Mouse (Mus musculus) common myeloid progenitor, adult 5-6 weeks (primary cell): ENCODE data around the gene Metap1d. TPM values are rescaled to one million over a fixed set of nuclear protein-coding genes. Genes with fewer than 3 reads are reported as not detected.

Experiments
- ATAC-seq: replicated peaks from 2 replicates; pipeline ENCODE4 v1.8.0; 2016; ENCODE audit warnings: low read depth, mild to moderate bottlenecking, moderate TSS enrichment, inconsistent platforms; ENCODE audit not compliant: poor library complexity, severe bottlenecking
- total RNA-seq: library from RNA; stranded (forward); fragments of 200-1000, 187-1606 nt; gene quantifications from 2 replicates; pipeline ENCODE4 v1.2.3, GENCODE M21; 2017

Metap1d gene
- total RNA-seq, 1 experiment from 2014 or later = 40.4 TPM

- no peak for ATAC-seq
Measured at GRCm38 (mm10) chr2:71523431-71523830, 70.4 kb downstream of the Metap1d start.

- no peak for ATAC-seq
Measured at GRCm38 (mm10) chr2:71524763-71525162, 71.7 kb downstream of the Metap1d start.

DNA sequence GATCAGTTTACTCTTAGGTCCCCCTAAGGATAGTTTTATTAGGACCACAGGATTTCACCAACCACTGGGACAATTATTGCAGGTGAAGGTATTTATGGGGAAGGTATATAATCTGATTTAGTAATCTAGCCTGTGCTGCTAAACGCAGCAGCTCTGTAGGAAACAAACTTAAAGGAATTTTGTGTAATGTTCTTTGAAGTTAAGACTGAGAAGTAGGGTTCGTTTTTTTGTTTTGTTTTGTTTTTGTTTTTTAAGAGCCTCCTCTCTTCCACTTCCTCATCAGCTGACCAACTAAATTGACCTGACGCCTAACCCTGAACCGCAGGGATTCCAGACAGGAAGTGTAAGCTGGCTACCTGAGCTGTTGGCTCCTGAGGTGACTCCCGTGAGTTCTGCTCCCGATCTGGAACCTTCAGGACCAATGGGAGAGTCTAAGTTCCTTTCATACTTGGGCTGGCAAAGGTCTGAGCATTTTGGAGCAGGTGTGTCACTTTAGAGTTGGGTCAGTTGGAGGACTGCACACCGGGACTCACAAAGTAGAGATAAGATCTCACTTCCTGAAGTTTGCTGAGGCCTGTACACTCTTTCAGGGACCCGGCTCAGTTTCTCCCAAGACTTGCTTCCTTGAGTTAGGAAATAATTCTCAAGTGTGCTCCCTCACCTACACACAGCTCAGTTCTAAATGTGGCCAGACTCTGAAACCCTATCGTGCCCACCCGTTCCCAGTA is 73.7 kb downstream of the Metap1d start:
- no peak for ATAC-seq

GRCm38 (mm10) chr2:71527323-71528013 is 74.4 kb downstream of the Metap1d start:
- no peak for ATAC-seq

- no peak for ATAC-seq
Measured at GRCm38 (mm10) chr2:71528014-71528713, 75.1 kb downstream of the Metap1d start, which contains the start of gene Dlx1. Gene Dlx1 (plus strand): TSS chr2:71528113.

DNA sequence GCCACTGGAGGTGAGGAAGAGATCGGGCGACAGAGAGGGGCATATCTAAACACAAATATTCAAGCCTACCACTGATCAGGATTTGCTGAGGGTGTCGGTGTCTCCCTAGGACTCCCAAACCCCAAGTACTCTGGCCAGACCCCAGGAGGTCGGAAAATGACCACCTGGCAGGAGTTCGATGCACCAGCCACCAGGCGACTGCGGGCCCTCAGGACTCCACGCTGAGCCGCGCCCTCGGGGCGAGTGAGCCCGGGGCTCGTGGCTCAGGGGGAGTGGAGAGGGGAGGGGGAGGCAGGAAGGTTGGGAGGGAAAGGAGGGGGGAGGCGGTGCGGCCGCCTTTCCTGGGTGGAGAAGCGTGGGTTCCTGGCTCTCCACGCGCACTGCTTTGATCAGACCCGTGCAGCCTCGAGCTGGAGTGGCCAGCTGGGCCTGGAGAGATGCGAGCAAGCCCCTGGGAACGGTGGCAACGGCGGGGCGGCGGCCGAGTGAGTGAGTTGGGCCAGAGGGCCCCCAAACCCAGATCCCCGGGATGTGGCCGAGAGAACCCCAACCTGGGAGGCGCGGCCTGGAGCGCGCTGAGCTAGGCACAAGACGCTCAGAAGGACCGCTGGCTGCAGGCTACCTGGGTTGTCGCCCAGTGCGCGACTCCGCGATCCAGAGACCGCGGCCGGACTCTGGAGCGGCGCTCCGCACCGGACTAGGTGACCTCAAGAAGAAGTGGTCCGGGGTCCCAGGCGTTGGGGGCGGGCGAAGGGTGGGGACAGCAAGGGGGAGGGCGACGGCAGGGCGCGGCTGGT is 75.8 kb downstream of the Metap1d start:
- no peak for ATAC-seq

DNA sequence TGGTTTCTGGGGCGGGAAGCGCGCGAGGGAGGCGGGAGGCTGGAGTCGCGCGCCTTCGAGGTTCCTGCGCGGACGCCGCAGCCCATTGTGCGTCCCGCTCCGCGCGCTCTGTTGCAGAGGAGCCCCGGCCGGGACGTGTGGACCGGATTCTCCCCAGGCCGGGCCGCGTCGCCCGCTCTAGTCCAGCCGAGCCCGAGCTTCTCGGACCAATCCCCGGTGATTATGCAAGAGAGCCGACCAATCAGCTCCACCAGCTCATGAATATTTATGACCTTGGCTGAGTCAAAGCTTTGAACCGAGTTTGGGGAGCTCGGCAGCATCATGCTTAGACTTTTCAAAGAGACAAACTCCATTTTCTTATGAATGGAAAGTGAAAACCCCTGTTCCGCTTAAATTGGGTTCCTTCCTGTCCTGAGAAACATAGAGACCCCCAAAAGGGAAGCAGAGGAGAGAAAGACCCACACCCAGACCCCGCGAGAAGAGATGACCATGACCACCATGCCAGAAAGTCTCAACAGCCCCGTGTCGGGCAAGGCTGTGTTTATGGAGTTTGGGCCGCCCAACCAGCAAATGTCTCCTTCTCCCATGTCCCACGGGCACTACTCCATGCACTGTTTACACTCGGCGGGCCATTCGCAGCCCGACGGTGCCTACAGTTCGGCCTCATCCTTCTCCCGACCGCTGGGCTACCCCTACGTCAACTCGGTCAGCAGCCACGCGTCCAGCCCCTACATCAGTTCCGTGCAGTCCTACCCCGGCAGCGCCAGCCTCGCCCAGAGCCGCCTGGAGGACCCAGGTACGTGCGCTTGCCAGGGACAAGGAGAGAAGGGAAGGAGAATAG is 76.7 kb downstream of the Metap1d start:
- ATAC-seq = peak; percentile 73

- ATAC-seq = no peak
Measured at GRCm38 (mm10) chr2:71530391-71531123, 77.5 kb downstream of the Metap1d start.

DNA sequence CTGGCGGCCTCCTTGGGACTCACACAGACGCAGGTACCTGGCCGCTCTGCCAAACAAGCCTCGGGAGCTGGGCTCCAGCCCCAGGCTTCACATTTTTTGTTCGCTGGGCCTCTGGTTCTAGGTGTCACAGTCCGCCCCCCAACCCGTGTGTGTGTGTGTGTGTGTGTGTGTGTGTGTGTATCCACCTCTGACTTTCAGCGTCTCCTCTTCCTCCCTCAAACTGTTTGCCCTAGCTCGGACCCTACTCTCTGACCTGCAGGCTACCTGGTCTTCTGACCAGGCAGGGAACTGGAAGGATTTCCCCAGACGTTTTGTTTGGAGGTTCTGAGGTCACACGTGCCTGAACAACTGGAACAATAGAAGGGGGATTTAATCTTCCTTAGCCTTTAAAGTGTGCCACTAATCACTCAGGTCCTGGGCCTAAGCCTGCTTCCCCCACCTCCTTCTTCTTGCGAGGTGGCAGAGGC is 78.1 kb downstream of the Metap1d start:
- no peak for ATAC-seq

DNA sequence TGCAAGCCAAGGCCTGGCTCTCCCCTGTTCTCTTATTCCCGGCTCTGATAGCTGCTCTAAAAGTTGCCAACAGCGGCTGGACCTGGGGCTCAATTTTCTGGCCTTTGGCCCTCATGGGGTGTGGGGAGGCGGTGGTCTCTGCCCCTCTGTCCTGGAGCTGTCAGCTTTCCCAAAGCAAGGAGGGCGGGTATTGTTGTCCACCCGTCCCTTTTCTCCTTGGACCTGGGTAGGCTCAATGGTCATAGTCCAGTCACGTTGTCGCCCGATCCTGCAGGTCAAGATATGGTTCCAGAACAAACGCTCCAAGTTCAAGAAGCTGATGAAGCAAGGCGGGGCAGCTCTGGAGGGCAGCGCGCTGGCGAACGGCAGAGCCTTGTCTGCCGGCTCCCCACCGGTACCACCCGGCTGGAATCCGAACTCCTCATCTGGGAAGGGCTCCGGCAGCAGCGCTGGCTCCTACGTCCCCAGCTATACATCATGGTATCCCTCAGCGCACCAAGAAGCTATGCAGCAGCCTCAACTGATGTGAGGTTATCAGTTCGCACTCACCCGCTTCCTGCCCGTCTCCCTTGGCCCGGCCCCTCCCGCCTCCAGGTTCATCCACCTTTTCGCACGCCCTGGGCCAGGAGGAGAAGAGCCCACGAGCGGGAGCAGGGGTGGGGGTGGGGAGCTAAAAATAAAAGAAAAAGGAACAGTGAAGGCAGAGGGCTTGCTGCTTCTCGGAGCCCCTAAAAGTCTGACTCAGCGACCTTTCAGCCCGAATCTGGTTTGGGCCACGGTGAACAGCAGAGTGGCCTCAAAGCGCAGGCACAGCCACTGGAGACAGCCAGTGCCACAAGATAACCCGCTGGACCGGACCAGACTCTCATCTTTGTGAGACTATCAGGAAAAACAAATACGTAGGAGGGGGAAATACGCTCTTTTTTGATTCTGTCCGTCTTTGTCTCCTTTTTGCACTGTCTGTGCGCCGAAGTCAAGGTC is 79.2 kb downstream of the Metap1d start:
- ATAC-seq = no peak

DNA sequence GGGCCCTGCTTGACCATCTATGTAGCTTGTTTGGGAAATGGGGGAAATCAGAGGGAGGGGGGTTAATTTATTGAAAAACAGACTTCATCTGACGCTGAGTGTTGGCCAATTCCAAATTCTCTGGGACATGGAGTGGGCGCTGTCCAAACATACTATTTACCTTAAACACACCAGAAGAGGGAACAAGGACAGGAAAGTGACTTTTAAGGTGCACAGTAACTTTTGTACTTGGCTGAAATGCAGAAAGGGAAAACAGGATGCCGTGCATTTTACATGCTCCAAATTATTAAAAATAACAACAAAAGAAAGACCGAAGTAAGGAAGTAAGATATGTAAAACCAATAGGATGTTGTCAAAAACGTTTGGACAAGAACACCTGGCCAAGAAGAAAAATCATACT is 80.0 kb downstream of the Metap1d start:
- ATAC-seq = no peak

DNA sequence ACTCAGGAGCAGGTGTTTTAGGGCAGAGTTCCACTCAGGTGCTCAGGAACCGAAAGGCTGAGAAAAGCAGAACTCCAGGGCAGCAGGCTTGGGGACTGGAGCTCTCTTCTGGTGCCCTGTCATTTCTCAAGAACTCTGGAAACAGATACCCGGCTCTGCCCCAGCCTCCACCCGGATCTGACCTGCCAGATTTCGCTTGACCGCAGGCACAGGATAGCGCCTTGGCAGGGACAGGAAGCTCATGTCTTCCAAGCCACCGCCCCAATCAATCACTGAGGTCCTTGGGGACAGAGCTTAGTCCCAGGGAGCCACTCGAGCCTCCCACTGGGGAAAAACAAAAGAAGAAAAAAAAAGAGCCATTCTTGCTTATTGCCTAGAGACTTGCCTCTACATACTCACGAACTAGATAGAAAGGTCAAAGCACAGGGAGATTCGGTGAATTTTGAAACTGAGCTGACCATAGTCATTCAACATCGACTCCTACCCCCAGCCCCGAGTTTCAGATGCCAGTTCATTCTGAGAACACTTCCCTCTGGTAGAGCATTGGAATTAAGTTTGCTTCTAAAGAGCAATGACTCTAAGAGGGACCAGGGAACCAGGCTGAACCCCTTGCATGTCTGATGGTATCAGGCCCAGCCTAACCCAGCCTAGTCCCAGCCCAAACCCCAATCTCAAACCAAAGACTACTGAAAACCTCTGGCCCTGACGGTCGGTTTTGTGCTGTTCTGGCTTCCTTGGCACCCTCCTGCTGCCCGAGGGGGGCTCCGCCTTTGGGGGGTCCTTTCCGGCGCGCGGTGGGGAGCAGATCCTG is 81.4 kb downstream of the Metap1d start:
- ATAC-seq = peak; percentile 26; the same call in 1 of the 2 replicates

DNA sequence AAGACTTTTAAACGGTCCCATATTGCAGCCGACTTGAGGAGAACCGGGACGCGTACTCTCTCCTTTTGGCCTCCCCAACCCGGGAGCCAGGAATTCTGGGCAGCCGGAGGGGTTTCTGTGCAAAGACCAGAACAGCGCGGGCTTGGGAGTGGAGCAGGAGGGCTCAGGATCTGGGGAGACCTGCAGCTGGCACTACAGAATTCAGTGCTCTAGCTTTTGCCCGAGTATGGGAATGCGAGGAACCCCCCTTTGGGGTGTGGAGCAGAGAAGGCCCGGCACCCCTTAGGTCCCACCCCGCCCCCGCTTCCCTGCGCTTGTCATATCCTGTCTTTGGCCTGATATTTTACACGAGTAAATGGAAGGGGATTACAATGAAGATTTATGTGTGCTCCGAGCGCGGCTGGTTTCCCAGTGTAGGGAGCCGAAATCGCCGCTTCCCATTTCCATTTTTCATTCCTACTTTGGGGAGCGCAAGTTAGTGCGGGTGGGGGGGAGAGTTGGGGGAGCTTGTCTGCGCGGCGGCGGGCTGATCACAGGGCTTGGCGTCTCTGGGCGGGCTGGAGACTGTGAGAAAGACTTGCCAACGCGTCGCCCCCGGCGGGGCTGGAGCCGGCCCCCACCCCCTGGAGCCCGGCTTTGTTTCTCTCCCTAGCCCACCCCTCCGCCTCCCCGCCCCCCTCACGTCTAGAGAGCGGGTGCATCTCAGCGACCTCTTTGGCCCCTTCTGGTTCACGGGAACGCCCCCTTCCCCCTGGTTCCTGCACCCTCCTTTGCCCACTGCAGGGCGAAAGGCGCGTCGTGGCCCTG is 87.7 kb downstream of the Metap1d start:
- ATAC-seq = no peak

GRCm38 (mm10) chr2:71541418-71542226 is 88.5 kb downstream of the Metap1d start:
- ATAC-seq = no peak

DNA sequence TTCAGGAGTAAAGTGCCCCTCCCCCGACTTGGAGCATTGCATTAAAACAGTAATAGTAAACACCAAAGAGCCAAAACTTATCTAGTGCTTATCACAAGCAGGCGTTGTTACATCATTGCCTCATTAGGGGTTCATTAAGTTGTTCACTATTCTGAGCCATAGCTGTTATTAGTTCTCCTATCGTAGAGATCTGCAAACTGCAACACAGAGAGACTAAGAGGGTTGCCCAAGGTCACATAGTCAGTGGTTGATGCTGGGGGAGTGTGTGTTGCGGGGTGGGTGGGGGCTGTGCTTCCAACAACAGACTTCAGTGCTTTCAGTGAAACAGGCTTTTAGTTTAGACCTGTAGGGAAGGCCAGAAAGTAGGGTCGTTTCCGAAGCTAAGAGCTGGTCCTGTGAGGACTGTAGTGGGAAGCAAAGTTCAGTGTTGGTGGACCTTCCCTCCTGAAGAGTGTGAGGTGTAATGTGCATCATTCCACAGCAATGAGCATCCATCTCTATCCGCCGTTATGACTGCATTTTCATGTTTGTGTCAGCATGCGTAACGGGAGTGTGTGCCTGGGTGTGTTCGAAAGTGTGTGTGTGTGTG is 89.2 kb downstream of the Metap1d start:
- ATAC-seq = no peak
